Mouse (Mus musculus) urinary bladder, postnatal 25 days (tissue): ENCODE results near the gene Pemt.

Experiments
- DNase-seq: peaks from one replicate; pipeline ENCODE4 v3.0.0; 2022; ENCODE audit warnings: low spot score

Pemt gene

DNA sequence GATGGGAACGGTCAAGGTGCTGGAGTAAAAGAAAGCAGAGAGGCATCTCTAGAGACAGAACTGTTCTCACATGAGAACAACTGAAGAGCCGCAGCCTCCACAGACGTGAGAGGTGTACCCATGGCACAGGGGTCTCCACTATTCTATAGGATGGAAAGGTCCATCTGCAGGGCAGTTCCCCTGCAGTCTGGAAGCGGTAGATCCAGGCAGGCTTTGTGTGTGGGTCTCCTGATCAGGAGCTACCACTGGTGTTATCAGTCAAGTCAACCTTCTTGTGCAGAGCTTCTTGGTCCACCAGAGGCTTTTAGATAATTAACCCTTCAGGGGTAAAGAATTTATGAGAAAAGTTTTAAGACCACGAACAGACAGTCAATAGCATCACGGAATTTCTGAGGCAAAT is 10.2 kb upstream of the Pemt start:
- DNase-seq, result no peak

DNA sequence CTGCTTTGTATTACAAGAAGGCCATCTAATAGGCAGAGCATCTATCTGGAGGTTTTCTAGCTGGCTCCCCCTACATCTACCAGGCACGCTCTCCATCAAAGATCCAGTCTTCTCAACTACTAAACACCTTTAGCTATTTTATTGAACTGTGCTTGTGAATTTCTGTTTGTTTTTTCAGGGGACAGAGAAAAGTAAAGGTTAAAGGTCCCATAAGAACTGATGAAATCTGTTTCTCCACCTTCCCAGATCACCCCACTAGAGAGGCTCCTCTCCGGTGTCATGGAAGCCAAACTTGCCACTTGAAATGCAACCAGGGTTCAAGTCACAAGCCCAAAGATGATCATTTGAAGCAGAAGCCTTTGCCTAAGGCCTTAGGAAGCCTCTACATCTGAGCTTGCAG is 2.6 kb upstream of the Pemt start:
- no peak for DNase-seq

DNA sequence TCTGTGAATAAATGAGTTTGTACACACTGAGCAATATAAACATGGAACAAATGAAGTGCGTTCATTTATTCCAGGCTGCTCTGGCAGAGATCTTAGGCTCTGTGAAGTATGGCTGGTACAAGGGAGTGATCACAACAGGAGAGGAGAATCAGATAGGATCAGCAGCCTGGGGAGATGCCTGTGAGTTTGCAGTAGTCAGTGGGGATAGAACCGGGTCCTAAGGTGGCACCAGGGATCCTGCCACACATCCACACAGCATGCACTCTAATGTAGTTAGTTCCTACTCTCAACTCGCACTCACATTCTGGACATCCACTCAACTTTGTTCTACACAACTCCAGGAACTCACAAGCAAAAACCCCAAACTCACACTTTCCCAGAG is 622 bp downstream of the Pemt start:
- DNase-seq, result no peak

DNA sequence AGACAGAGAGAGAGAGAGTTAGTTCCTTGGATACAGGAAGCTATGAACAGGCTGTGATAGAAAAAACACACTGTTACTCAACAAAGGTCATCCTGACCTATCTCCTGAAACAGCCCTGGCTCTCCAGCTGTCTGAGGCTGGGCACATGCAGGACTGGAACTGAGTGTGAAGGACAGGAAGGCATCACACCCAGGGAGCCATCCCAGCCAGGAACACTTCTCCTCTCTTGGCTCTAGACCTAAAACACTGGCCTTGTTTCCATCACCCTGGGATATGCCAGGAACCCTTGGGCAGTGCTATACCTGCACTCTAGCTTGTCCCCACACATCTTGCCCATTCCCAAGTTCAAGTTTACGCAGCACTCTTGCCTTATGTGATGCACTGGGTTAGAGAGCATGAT is 1.5 kb downstream of the Pemt start:
- DNase-seq, result no peak

DNA sequence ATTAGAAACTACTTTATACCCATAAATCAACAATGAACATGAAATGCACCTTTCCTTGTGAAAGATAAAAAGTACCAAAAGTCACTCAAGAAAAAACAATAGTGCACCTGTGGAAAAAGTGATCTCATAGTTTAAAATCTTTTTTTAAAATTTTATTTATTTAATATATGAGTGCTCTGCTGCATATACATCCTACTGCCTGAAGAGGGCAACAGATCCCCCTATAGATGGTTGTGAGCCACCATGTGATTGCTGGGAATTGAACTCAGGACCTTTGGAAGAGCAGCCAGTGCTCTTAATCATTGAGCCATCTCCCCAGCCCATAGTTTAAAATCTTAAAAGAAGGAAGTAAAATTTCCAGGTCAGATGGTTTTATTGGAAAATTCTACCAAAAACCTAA is 4.0 kb downstream of the Pemt start:
- no peak for DNase-seq

DNA sequence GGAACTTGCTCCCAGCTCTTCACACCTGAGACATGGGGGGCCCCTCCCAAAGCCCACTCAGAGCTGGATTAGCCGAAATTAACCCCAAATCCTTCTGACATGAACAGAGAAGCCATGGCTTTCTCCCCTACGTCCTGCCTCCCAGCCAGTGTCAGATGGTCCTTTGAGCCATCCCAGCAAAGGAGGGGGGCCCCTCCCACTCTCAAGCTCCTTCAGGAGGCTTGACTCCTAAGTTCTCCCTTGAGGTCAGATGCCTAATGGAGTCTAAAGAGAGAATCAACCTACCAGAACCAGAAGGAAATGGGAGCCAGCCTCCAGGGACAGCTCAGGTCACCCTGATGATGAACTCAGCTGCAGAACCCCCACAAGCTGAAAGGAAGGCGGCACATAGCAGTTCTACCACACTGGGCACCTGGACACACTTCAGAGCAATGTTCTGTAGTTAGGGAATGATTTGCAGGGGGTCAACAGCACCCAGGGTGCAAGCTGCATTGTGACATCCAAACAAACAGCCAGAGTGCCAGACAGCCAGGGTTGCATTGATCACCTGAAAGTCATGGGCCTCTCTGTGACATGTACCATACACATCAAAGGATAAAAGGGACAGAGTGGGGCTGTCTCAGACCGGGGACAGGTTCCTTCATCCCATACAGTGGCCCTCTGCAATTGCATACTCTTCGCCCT is 9.6 kb downstream of the Pemt start:
- no peak for DNase-seq

DNA sequence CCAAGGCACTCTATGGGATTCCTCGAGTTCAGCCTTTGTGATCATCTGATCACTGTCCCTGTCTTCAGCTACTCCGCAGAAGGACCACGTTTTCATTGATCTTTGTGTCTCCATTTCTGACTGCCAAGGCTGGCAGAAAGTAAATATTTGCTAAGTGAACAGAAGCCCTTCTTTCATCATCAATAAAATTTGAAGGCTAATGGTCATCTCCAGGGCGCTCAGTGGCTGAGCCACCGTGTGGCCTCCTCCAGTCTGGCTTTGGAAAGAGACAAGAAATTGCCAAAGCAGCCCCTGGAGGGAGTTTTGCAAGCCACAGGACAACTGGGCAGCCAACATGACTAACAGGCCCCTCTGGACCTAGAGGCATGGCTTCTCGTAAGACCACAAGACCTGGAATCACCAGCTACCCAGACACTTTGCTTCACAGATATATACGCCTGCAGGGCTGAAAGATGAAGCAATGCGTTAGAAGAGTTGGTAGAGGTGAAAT is 11.3 kb downstream of the Pemt start:
- DNase-seq, result no peak

DNA sequence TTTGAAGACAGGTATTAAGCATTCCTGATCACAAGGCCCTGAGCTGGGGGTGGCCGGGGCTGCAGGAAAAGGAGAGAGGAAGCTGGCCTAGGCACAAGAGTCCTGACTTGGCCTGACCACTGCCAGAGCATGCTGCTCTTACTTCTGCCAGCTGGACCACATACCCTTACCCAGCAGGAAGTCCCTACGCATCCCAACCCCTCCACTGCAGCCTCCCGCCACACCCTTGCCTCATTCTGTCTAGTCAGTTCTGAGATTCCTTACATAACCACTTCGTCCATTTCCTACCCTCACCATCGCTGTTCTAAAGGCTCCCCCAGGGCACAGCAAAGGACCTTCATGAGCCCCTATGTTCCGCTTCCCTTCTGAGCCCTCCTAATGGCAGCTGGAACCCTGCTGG is 12.0 kb downstream of the Pemt start:
- no peak for DNase-seq

DNA sequence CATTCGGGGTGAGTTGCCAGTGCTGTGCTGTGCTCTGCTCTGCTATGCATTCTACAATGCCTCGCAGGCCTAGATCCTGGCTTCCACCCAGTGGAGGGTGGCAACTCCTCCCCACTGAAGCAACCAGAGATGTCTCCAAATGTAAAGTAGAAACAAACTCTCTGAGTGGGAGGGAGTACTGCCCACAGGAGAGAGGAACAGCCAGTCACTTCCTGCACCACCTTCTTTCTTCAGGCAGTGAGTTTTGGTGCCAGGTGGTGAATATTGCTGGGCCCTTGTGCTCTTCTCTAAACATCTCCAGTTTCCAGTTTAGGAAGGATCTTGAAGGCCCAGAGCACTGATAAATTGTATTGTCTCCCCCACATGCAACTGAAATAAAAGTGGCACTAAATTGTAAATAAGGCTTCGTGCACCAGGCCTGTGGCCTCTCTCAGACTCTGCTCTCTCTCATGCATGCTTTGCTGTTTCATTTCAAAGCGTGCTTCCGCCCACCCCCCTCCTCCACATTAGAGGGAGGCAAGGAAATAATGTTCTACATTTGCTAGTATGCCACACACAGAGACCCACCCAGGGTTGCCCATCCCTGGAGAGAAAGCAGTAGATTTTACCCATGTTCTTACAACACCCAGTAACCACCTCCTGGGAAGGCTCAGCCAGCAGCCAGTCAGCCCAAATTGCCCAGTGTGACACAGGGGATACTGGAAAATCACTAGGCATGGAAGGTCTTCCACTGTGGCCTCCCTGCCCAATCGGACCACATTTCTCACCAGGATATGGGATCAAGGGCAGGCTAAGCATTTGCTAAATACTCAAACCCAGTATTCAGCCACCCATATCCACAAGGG is 13.5 kb downstream of the Pemt start:
- DNase-seq, result no peak

DNA sequence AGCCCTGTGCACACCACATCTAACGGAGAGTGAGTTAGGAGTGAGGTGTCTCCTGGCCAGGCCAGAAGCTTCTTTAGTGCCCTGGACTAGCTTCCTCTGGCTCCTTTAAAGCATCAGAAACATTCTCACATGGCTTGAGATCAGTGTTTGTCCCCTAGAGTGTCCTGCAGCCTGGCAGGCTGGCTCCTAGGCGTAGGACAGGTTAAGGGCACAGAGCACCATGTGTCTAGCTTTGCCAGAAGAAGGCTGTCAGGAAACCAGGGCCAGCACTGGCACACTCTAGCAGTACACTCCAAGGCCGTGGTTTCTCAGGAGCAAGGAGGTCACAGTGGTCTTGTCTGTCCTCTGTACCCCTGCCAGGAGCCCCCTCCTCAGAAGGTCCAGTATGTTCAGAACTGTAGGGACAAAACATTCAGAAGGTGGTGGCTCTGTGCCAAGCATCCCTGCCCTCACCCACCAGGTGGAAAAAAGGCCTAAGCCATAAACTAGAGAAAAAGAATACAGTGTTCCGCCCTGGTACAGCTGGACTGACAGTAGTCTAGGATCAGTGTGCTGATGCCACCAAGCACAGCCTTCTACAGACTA is 15.4 kb downstream of the Pemt start:
- no peak for DNase-seq

DNA sequence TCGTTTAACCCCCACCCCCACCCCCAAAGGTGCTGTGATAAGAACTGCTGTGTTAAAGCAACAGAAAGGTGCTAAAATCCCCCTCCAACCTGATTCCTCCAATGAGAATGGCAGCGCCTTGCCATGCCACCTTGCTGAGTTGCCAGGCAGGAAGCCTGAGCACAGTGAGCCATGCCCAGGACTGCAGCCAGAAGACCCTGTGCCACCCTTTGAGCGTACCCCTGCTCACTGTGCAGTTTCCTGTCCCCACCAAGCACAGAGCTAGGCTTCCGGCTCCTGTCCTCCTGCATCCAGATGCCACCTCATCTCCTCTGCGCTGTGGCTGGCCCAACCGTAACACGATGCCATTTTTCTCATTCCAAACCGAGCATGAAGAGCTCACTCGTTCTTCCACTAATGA is 16.3 kb downstream of the Pemt start:
- DNase-seq, result no peak

DNA sequence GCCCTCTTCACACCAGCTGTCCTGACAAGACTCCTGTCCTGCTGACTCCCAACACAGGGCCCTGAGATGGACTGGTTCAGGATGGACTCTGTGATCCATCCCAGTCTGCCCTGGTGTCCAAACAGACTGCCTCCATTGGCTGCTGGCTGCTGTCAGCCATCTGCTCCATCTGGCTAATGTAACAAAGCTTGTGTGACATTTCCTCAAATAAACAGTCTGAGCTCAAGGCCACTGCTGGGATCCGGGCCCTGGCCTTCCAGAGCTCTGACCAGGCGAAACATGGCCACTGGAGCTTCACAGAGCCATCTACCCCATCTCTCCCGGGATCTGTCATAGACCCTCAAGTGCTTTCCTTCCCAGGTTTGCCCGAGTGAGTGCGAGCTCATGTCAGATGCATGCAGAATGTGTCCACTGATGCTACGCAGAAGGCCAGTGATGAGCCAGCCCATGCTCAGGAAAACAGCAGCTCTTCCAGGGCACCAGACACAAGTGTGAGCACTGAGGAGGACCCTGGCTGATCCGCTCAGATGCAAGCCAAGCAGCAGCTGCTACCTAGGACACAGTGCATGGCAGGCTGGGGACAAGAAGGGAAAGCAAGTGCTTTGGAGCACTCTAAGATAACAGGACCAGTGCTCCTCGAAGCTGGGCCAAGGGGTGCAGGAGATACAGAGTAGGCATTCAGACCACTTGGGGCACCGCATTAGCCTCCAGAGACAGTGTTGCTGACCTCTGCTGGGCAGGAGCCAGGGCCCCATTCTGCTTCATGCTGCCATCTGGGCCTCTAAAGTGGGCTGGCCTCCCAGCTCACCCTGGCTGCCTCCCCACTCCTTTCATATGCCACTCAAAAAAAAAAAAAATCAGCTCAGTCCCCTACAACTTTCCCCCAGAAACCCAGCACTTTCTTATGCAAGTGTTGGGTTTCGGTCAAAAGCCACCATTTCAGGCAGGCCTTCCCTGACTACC is 18.1 kb downstream of the Pemt start:
- no peak for DNase-seq

DNA sequence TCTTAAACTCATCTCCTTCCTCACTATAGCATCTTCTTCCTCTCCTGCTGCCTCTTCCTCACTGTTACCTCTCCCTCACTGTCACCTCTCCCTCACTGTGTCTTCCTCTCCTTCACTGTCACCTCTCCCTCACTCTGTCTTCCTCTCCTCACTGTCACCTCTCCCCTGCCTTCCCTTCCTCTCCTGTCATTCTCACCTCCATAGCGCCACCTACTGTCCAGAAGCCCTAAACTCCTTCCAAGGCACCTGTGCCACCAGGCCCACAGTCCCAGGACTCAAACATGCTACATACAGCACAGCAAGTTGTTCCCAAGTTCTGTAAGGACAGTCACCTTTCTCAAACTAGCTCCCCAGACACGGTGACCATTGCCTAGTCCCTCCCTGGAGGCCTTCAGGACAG is 19.0 kb downstream of the Pemt start:
- DNase-seq, result peak; percentile 84

DNA sequence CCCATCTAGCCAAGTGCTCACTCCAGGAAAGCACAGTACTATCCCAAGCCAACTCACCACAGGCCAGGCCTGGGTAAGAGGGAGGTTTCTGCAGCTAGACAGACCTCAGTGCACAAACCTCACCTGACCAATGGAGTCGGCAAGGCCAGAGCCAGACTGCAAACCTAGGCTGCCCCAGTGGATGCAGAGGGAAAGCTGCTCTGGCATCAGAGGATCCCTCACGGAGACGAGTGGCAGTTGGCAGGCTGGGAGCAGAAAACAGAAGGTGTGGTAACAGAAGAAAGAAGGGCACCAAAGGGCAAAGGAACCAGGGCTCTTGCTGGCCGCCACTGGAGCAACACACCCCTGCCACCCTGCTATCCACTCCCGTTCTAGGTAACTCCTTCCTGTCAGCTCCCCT is 20.1 kb downstream of the Pemt start:
- no peak for DNase-seq

DNA sequence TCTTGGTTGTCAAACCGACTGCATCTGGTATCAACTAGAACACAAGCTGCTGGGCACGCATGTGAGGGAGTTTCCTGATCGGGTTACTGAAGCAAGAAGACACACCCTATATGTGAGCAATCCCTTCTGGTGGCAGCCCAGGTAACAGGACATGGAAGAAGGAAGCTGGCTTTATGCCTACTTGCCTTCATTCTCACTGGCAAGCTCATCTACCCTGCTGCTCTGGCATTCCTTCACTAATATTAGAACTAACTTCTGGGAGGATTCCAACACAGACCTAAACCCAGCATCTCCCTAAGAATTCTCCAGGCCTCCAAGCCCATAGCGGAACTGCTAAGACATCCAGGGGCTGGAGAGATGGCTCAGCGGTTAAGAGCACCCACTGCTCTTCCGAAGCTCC is 25.1 kb downstream of the Pemt start:
- no peak for DNase-seq

DNA sequence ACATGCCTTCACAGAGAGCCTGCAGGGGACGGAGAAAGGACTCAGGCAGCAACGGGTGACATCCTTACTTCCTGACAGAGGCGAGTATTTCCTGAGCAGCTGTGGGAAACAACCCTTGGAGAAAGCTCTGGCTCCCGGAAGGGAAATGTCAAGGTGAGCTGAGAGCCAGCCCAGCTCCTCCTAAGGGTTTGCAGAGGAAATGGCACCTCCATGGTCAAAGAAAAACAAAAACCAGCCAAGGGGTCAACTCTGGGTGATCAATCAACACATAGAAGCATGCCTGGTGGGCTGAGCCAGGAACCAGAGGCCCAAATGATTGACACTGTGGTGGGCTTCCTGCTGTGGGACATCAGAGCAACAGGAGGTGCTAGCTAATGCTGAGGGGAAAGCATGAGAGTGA is 29.6 kb downstream of the Pemt start:
- no peak for DNase-seq

DNA sequence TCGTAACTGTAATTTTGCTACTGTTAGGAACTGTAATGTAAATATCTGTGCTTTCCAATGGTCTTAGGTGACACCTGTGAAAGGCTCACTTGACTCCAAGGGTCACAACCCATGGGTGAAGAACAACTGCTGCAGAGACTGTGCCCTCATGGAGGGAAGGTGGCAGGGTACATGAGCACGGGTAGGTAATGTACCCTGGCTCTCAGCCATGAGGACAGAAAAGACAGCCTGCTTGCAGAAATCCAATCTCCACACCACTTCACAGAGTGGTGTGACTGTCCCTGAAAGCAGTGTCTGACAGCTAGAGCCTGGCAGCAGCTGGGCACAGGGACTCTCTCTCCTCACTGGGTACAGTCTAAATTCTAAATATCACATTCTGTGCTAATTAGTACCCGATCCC is 34.8 kb downstream of the Pemt start:
- DNase-seq, result no peak

DNA sequence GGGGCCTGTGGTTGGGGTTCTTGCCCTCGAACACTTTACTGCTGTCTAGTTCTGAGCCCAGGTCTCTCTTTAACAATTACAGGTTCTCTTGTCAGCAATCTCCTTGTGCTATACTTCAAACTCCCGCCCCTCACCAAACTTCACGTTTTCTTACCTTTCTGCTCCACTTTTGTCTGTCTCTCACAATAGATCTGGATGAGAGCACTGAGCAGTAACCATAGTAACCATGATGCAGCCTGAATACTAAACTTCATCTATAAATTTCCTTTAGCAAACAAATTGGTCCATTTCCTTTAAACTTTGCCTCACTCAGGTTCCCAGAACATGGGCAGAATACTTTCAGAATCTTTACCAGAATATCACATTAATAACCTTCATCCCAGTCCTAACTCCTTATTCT is 36.8 kb downstream of the Pemt start:
- DNase-seq, result no peak

DNA sequence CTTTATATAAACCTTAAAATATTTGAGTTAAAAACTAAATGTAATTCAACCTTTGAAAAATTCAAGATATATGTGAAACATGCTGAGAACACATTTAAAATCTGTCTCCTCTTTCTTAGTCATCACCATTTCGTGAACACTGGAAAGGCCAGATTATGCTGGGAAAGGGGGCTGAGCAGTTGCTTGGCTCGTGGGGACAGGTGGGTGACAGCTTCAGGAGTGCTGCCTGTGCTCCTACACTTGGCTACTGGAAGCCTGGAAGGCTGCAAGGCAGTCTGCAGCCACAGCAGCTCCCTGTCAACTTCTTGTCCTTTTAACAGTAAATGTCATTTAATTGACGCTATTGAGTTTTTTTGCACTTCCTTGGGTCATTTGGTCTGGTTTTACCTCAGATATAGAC is 40.4 kb downstream of the Pemt start:
- no peak for DNase-seq

DNA sequence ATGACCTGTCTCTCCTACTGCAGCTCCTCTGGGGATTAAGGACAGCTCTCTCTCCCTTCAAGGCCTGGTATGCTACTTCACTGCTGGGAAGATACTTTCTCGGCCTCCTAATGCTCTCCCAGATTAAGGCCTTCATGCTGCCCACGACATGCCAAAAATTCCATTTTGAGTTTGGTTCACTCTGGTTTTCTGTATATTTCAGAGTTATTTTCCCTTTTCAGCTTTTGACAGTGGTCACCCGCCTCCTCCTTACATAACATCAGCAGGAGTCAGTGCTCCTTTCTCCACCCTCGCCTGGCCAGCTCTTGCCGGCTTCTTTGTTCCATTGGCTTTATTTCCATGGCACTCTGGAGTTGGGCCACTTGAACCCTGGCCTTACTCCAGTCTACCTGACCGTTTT is 41.6 kb downstream of the Pemt start:
- DNase-seq, result no peak

DNA sequence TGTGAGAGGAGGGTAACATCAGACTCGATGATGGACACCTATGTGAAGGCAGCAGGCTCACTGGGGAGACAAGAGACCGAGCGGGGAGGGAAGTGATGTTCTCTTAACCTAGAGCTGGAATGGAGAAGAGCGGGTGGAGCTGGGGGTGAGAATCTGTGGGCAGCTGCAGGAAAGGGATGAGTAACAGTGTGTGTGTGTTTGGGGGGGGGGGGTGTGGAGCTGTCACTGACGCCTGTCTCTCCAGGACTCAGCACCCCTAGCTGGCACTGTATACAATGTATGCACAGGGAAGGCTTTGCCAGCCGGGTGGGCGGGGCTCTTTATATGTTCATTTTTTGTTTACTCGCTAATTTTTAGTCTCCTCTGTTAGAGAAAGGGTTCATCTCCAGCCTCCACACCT is 42.5 kb downstream of the Pemt start:
- no peak for DNase-seq
